Mouse (Mus musculus) heart, embryonic 11.5 days (tissue): ENCODE measurements around the gene AL731706.2. TPM values are rescaled to one million over a fixed set of nuclear protein-coding genes. Genes with fewer than 3 reads are reported as not detected.
A peak's percentile ranks its signal among the peaks of the same experiment; 100 is the strongest.

Experiments used
- ATAC-seq: fragments of 200-750 bp; cut with Nextera tagmentation; replicated peaks from 2 replicates; pipeline ENCODE4 v1.8.0; 2017; ENCODE audit warnings: moderate library complexity; ENCODE audit not compliant: insufficient number of reproducible peaks, low FRiP score, low TSS enrichment
- H3K27ac ChIP-seq: fragments of 300-500 bp; sonication (generic); 2 replicates; pipeline ENCODE4 v1.5.1; 2014; ENCODE audit warnings: mild to moderate bottlenecking, low read depth, low read length
- H3K27me3 ChIP-seq: fragments of 300-500 bp; sonication (generic); 2 replicates; pipeline ENCODE4 v1.6.1; 2014; ENCODE audit warnings: mild to moderate bottlenecking, low read length, mixed read lengths; ENCODE audit not compliant: control insufficient read depth, insufficient read depth
- H3K36me3 ChIP-seq: fragments of 300-500 bp; sonication (generic); 2 replicates; pipeline ENCODE4 v1.6.1; 2014; ENCODE audit warnings: mild to moderate bottlenecking, low read length, moderate library complexity, mixed read lengths; ENCODE audit not compliant: control insufficient read depth, insufficient read depth
- H3K4me1 ChIP-seq: fragments of 300-500 bp; sonication (generic); 2 replicates; pipeline ENCODE4 v1.6.1; 2014; ENCODE audit warnings: low read length; ENCODE audit not compliant: control insufficient read depth, insufficient read depth
- H3K4me2 ChIP-seq: fragments of 300-500 bp; sonication (generic); 2 replicates; pipeline ENCODE4 v1.6.1; 2014; ENCODE audit warnings: mild to moderate bottlenecking, moderate library complexity
- H3K4me3 ChIP-seq: fragments of 300-500 bp; sonication (generic); 2 replicates; pipeline ENCODE4 v1.5.1; 2014; ENCODE audit warnings: low read depth, low read length
- H3K9ac ChIP-seq: fragments of 300-500 bp; sonication (generic); 2 replicates; pipeline ENCODE4 v1.6.1; 2014; ENCODE audit warnings: mild to moderate bottlenecking, low read depth, low read length, moderate library complexity
- H3K9me3 ChIP-seq: fragments of 300-500 bp; sonication (generic); replicated peaks from 2 replicates; pipeline ENCODE4 v1.6.1; 2016; ENCODE audit warnings: low read length; ENCODE audit not compliant: control insufficient read depth
- WGBS: fragments of 180-500 bp; shearing (Covaris S2); extraction: QIAGEN DNeasy Blood & Tissue Kit; methylation state at CpG from one replicate; pipeline ENCODE4 v1.1.7; 2014; ENCODE audit not compliant: insufficient replicate concordance; 5-methylcytosine and 5-hydroxymethylcytosine counted together
- polyA plus RNA-seq: library from polyadenylated mRNA; unstranded; fragments of >200 nt; fragmentation: Nextera tagmentation; extraction: Ambion mirVana; gene quantifications from 2 replicates; pipeline ENCODE4 v1.2.1, GENCODE M21; 2014

Gene AL731706.2
- 19.3 and 51.3 TPM in 2 replicates for polyA plus RNA-seq

- no peaks in the 10 kb centered on the region for H3K4me1 ChIP-seq
- no peaks in the 10 kb centered on the region for H3K27me3 ChIP-seq
- no peak within 1 kb of the TSS for H3K4me2 ChIP-seq
- H3K9me3 ChIP-seq: no peaks in the 10 kb centered on the region
- H3K4me3 ChIP-seq: no peak within 1 kb of the TSS
- peaks cover 12% of the 10 kb centered on the region for H3K36me3 ChIP-seq
- no peak for ATAC-seq
- no peak within 1 kb of the TSS for H3K27ac ChIP-seq
- no peak within 1 kb of the TSS for H3K9ac ChIP-seq
- WGBS: 95% methylated on average over 2 of the region's 2 CpGs
These were observed at the start of gene AL731706.2 for GRCm38 (mm10) chr2:136885579-136885978. Gene AL731706.2 (minus strand): TSS chr2:136885679.

GRCm38 (mm10) chr2:136921003-136921408 is 35.5 kb upstream of the AL731706.2 start:
- H3K9ac ChIP-seq: no peak overlapping the region
- H3K27ac ChIP-seq: no peak overlapping the region
- peaks cover 6% of the 10 kb centered on the region; the same call in 1 of the 2 replicates for H3K4me1 ChIP-seq
- no peaks in the 10 kb centered on the region for H3K9me3 ChIP-seq
- no peak overlapping the region for H3K4me3 ChIP-seq
- 53% methylated on average over 4 of the region's 4 CpGs for WGBS
- peak; percentile 93; the same call in 1 of the 2 replicates for ATAC-seq
- no peaks in the 10 kb centered on the region for H3K27me3 ChIP-seq
- H3K36me3 ChIP-seq: no peaks in the 10 kb centered on the region
- H3K4me2 ChIP-seq: no peak overlapping the region; the same call in 1 of the 2 replicates

GRCm38 (mm10) chr2:136920257-136920993 is 34.9 kb upstream of the AL731706.2 start:
- no peak overlapping the region for H3K4me2 ChIP-seq
- peaks cover 6% of the 10 kb centered on the region; the same call in 1 of the 2 replicates for H3K4me1 ChIP-seq
- no peaks in the 10 kb centered on the region for H3K36me3 ChIP-seq
- H3K4me3 ChIP-seq: no peak overlapping the region
- 71% methylated on average over 3 of the region's 3 CpGs for WGBS
- no peak overlapping the region for H3K27ac ChIP-seq
- no peaks in the 10 kb centered on the region for H3K9me3 ChIP-seq
- no peak for ATAC-seq
- no peak overlapping the region for H3K9ac ChIP-seq
- H3K27me3 ChIP-seq: no peaks in the 10 kb centered on the region

GRCm38 (mm10) chr2:136919433-136919832 is 34.0 kb upstream of the AL731706.2 start:
- H3K9me3 ChIP-seq: no peaks in the 10 kb centered on the region
- H3K4me3 ChIP-seq: no peak overlapping the region
- no peak overlapping the region for H3K27ac ChIP-seq
- no peaks in the 10 kb centered on the region for H3K36me3 ChIP-seq
- H3K4me2 ChIP-seq: no peak overlapping the region
- no peak for ATAC-seq
- no peaks in the 10 kb centered on the region for H3K27me3 ChIP-seq
- H3K4me1 ChIP-seq: peaks cover 6% of the 10 kb centered on the region; the same call in 1 of the 2 replicates
- H3K9ac ChIP-seq: no peak overlapping the region
- WGBS: 96% methylated on average over 1 of the region's 1 CpGs

- ATAC-seq: no peak
- peaks cover 5% of the 10 kb centered on the region; the same call in 1 of the 2 replicates for H3K4me1 ChIP-seq
- H3K9ac ChIP-seq: no peak overlapping the region
- WGBS: 55% methylated on average over 3 of the region's 3 CpGs
- H3K4me2 ChIP-seq: no peak overlapping the region
- no peak overlapping the region for H3K27ac ChIP-seq
- H3K4me3 ChIP-seq: no peak overlapping the region
- H3K9me3 ChIP-seq: no peaks in the 10 kb centered on the region
- H3K27me3 ChIP-seq: no peaks in the 10 kb centered on the region
- H3K36me3 ChIP-seq: no peaks in the 10 kb centered on the region
These were observed 28.9 kb upstream of the AL731706.2 start for GRCm38 (mm10) chr2:136914334-136914902.

- Histone ChIP-seq H3K4me1 (peaks cover 5% of the 10 kb centered on the region; the same call in 1 of the 2 replicates), H3K9ac (no peak overlapping the region), H3K36me3 (no peaks in the 10 kb centered on the region), H3K9me3 (no peaks in the 10 kb centered on the region), H3K4me2 (no peak overlapping the region), H3K4me3 (no peak overlapping the region), H3K27me3 (no peaks in the 10 kb centered on the region), H3K27ac (no peak overlapping the region)
- 79% methylated on average over 3 of the region's 3 CpGs for WGBS
- no peak for ATAC-seq
These were observed 27.5 kb upstream of the AL731706.2 start for GRCm38 (mm10) chr2:136913021-136913420.

GRCm38 (mm10) chr2:136911958-136912411 is 26.5 kb upstream of the AL731706.2 start:
- H3K4me2 ChIP-seq: no peak overlapping the region
- no peak overlapping the region for H3K4me3 ChIP-seq
- ATAC-seq: no peak
- H3K9me3 ChIP-seq: no peaks in the 10 kb centered on the region
- no peaks in the 10 kb centered on the region for H3K36me3 ChIP-seq
- H3K27me3 ChIP-seq: no peaks in the 10 kb centered on the region
- peaks cover 5% of the 10 kb centered on the region; the same call in 1 of the 2 replicates for H3K4me1 ChIP-seq
- H3K9ac ChIP-seq: no peak overlapping the region
- WGBS: 34% methylated on average over 4 of the region's 4 CpGs
- H3K27ac ChIP-seq: no peak overlapping the region

GRCm38 (mm10) chr2:136909298-136909697 is 23.8 kb upstream of the AL731706.2 start:
- no peak overlapping the region for H3K4me2 ChIP-seq
- no peaks in the 10 kb centered on the region for H3K9me3 ChIP-seq
- no peak for ATAC-seq
- no peak overlapping the region for H3K27ac ChIP-seq
- H3K9ac ChIP-seq: no peak overlapping the region
- H3K4me1 ChIP-seq: peaks cover 5% of the 10 kb centered on the region; the same call in 1 of the 2 replicates
- H3K4me3 ChIP-seq: no peak overlapping the region
- WGBS: 62% methylated on average over 2 of the region's 2 CpGs
- H3K36me3 ChIP-seq: peaks cover 3% of the 10 kb centered on the region; the same call in 1 of the 2 replicates
- H3K27me3 ChIP-seq: no peaks in the 10 kb centered on the region
